Mouse (Mus musculus) C2C12 (cell line): ENCODE results near the gene Olfr1394. TPM values are rescaled to one million over a fixed set of nuclear protein-coding genes. Genes with fewer than 3 reads are reported as not detected.
A peak's percentile ranks its signal among the peaks of the same experiment; 100 is the strongest.

Experiments used
- H3K27me3 ChIP-seq: one replicate; pipeline ENCODE4 v1.6.1; 2011; ENCODE audit not compliant: control insufficient read depth, insufficient read depth, insufficient read length
- H3K36me3 ChIP-seq: one replicate; pipeline ENCODE4 v1.6.1; 2011; ENCODE audit not compliant: control insufficient read depth, insufficient read depth
- H3K4me3 ChIP-seq: one replicate; pipeline ENCODE4 v1.5.1; 2011; ENCODE audit warnings: mild to moderate bottlenecking, control low read depth; ENCODE audit not compliant: poor library complexity, insufficient read depth, severe bottlenecking
- H3K79me2 ChIP-seq: one replicate; pipeline ENCODE4 v1.6.1; 2011; ENCODE audit not compliant: control insufficient read depth, insufficient read depth
- H3K79me3 ChIP-seq: one replicate; pipeline ENCODE4 v1.6.1; 2011; ENCODE audit warnings: low read depth, control low read depth
- H3ac ChIP-seq: one replicate; pipeline ENCODE3; 2011; ENCODE audit warnings: low read depth; ENCODE audit not compliant: control insufficient read depth, insufficient read length
- CEBPB ChIP-seq: IDR thresholded peaks from one replicate; pipeline ENCODE4 v1.6.1; 2011; ENCODE audit warnings: low read depth, mild to moderate bottlenecking, control low read depth, moderate library complexity
- CTCF ChIP-seq: IDR thresholded peaks from one replicate; pipeline ENCODE4 v1.5.1; 2011; ENCODE audit not compliant: control insufficient read depth, insufficient read depth, insufficient read length
- FOSL1 ChIP-seq: IDR thresholded peaks from one replicate; pipeline ENCODE4 v1.8.0; 2011; ENCODE audit warnings: mild to moderate bottlenecking, low read length; ENCODE audit not compliant: poor library complexity, insufficient read depth, severe bottlenecking
- MAX ChIP-seq: IDR thresholded peaks from one replicate; pipeline ENCODE4 v1.6.1; 2011; ENCODE audit warnings: mild to moderate bottlenecking, control low read depth
- MYOD1 ChIP-seq: IDR thresholded peaks from one replicate; pipeline ENCODE4 v1.6.1; 2011; ENCODE audit warnings: low read depth; ENCODE audit not compliant: control insufficient read depth, insufficient read length
- MYOG ChIP-seq: IDR thresholded peaks from one replicate; pipeline ENCODE4 v1.6.1; 2011; ENCODE audit not compliant: control insufficient read depth, insufficient read length; ENCODE audit errors: extremely low read depth
- USF1 ChIP-seq: IDR thresholded peaks from one replicate; pipeline ENCODE4 v1.6.1; 2011; ENCODE audit warnings: low read depth, mild to moderate bottlenecking, control low read depth, moderate library complexity
- polyA plus RNA-seq: library from polyadenylated mRNA; unstranded; fragments of >200 nt; fragmentation: generic; extraction: Trizol; gene quantifications from one replicate; pipeline ENCODE4 v1.2.1, GENCODE M21; 2012; ENCODE audit warnings: missing spikeins

The Olfr1394 gene
- polyA plus RNA-seq, 1 experiment: not detected

DNA sequence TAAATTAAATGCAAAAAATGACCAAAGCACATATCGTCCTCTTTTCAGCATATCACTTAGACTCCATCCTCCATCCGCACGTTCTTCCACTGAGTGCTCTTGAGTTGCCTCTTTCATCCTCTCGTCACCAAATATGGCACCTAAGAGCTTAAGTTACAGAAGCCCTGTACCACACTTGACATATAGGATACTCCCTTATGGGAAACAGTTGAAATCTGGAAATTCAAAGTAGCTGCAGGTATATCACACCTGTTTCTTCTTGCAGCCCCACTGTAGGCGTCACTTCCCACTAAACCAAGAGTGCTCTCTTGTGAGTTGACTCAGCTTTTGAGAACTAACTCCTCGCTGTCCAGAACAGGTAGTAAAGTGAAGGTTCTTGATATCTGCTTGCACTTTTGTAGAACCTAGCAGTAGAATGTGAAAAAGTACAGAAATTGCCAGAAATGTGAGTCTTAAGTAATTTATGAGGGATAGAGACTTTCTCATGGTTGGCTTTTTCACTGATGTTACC lies 51.0 kb downstream of the Olfr1394 start:
- peaks cover 67% of the 10 kb centered on the region for H3K79me3 ChIP-seq
- H3K36me3 ChIP-seq: peaks cover 31% of the 10 kb centered on the region
- no peaks in the 10 kb centered on the region for H3K27me3 ChIP-seq
- H3K79me2 ChIP-seq: peaks cover 84% of the 10 kb centered on the region
- no peak for TF ChIP-seq USF1
- TF ChIP-seq CTCF: no peak
- TF ChIP-seq MYOG: no peak
- no peak for TF ChIP-seq MYOD1
- no peak for TF ChIP-seq CEBPB
- no peak for TF ChIP-seq FOSL1
- no peak for TF ChIP-seq MAX
- H3ac ChIP-seq: peak overlapping the region; percentile 3
- H3K4me3 ChIP-seq: peak overlapping the region; percentile 68

DNA sequence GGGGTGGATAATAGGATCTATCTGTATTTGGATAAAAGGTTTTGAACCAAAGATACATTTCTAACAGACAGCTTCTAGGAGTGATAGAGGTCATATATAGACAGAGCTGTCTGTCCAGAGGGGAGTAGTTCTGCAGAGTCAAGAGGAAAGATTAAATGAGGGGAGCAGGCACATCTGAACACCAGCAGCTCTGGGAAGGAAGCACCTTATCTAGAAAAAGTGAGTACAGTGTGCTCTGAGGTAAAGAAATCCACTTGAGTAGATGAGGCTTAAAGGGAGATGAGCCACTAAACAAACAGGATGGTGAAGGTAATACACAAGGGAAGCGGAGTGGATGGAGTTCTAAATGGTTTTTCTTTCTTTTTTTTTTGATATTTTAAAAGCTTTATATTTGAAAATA lies 53.3 kb downstream of the Olfr1394 start:
- Histone ChIP-seq H3K36me3 (peaks cover 51% of the 10 kb centered on the region), H3K79me2 (peaks cover 97% of the 10 kb centered on the region), H3ac (no peak overlapping the region), H3K4me3 (no peak overlapping the region), H3K27me3 (no peaks in the 10 kb centered on the region), H3K79me3 (peaks cover 80% of the 10 kb centered on the region)
- TF ChIP-seq MYOG: no peak

Other genes starting within 250 kb of the Olfr1394 start
- 2.1 TPM for gene Psme2b, start 208.2 kb upstream of the Olfr1394 start, polyA plus RNA-seq
- 0.05 TPM for gene Olfr56, start 175.5 kb upstream of the Olfr1394 start, polyA plus RNA-seq
- 0.28 TPM for gene 9930111J21Rik1, start 175.0 kb upstream of the Olfr1394 start, polyA plus RNA-seq
- 0.01 TPM for gene Gm12185, start 162.2 kb upstream of the Olfr1394 start, polyA plus RNA-seq
- gene Tgtp1, start 160.2 kb upstream of the Olfr1394 start, polyA plus RNA-seq: not detected
- gene 9930111J21Rik2, start 103.1 kb upstream of the Olfr1394 start, polyA plus RNA-seq: 0.20 TPM
- gene Tgtp2, start 90.2 kb upstream of the Olfr1394 start, polyA plus RNA-seq: 0.12 TPM
- 1.7 TPM for gene Ifi47, start 77.8 kb upstream of the Olfr1394 start, polyA plus RNA-seq
- gene Olfr1396, start 39.5 kb upstream of the Olfr1394 start, polyA plus RNA-seq: not detected
- not detected for gene Olfr1395, start 12.1 kb upstream of the Olfr1394 start, polyA plus RNA-seq
- not detected for gene Btnl9, start 32.8 kb downstream of the Olfr1394 start, polyA plus RNA-seq
- 3.3 TPM for gene Zfp62, start 48.9 kb downstream of the Olfr1394 start, polyA plus RNA-seq
- 44.5 TPM for gene Mgat1, start 89.8 kb downstream of the Olfr1394 start, polyA plus RNA-seq
- not detected for gene Olfr1393, start 123.9 kb downstream of the Olfr1394 start, polyA plus RNA-seq
- gene Olfr1392, start 130.9 kb downstream of the Olfr1394 start, polyA plus RNA-seq: not detected
- not detected for gene Olfr10, start 150.4 kb downstream of the Olfr1394 start, polyA plus RNA-seq
- not detected for gene Olfr1391, start 168.4 kb downstream of the Olfr1394 start, polyA plus RNA-seq
- gene Olfr1390, start 180.8 kb downstream of the Olfr1394 start, polyA plus RNA-seq: not detected